In the genomic region with DNA sequence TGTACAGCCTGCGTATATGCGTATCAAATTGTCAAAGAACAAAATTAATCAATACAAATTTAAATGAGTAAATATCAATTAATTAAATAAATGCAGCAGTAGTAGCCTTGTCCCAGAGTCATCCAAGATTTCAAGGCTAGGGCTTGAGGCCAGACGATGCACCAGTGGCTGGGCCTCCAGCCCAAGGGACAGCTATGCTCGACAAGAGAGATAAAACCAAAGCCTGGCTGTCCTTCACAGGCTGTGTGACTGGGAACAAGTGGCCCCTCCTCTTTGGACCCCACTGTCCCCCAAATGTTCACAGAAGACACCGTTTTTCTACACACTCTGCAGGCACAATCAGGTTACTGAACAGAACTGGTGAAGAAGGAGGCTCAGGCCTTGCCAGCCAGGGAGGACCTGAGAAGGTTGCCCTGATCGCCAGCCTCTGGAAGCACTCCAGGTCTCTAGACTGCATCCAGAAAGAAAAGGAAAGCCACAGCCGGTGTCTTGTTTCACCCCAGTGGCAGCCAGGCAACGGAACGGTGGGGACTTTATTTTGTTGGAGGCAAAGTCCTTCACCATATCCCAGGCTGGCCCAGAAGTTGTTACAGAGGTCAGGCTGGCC, we compare ENCODE assay signal across 8 mouse cellular contexts. TPM values are rescaled to one million over a fixed set of nuclear protein-coding genes. Genes with fewer than 3 reads are reported as not detected.
DNase-seq lines count a peak whose midpoint lies in the region; ATAC-seq lines count a peak whose summit lies in the region.

No protein-coding gene starts in this region.

- H3K36me3 ChIP-seq in kidney, embryonic 14.5 days (ENCODE audit: control insufficient read depth, insufficient read depth, low read length) = no peaks in the 10 kb centered on the region
- no peaks in the 10 kb centered on the region for H3K36me3 ChIP-seq in midbrain, embryonic 15.5 days (replicated peaks)

- ATAC-seq in kidney, embryonic 14.5 days (ENCODE audit: low FRiP score, low TSS enrichment) = no peak
- no peak for ATAC-seq in midbrain, embryonic 15.5 days (replicated peaks)
- ATAC-seq in erythroblast, adult 5-6 weeks (replicated peaks; ENCODE audit: low FRiP score, poor library complexity, severe bottlenecking) = no peak

- peak; percentile 88 for DNase-seq in gastrocnemius, adult 18-20 months (ENCODE audit: low spot score)
- no peak for DNase-seq in gastrocnemius, postnatal 10 days
- DNase-seq in adipocyte (ENCODE audit: low spot score) = peak; percentile 65
- DNase-seq in gastrocnemius, adult 8-10 months (ENCODE audit: low spot score in 2 of 2) = peak; percentile 70 to 77
- no peak for DNase-seq in c-Kit-positive CD71-positive TER-119-positive erythroid progenitor cells, embryonic 14.5 days (ENCODE audit: low spot score)

- H3K9ac ChIP-seq in kidney, embryonic 14.5 days (ENCODE audit: low read depth, low read length) = 0 out of 2 replicates have a peak overlapping the region, but pooled peaks have one; percentile 14
- no peak overlapping the region for H3K9ac ChIP-seq in midbrain, embryonic 15.5 days

- H3K9me3 ChIP-seq in kidney, embryonic 14.5 days (ENCODE audit: control insufficient read depth, low read length) = no peaks in the 10 kb centered on the region
- no peaks in the 10 kb centered on the region for H3K9me3 ChIP-seq in midbrain, embryonic 15.5 days

- H3K27ac ChIP-seq in kidney, embryonic 14.5 days (ENCODE audit: low read depth, low read length) = peak overlapping the region; percentile 77; the same call in 1 of the 2 replicates
- peak overlapping the region; percentile 27; the same call in 1 of the 2 replicates for H3K27ac ChIP-seq in midbrain, embryonic 15.5 days

- 32% methylated on average over 9 of the region's 9 CpGs for WGBS in kidney, embryonic 14.5 days
- 46% methylated on average over 9 of the region's 9 CpGs for WGBS in midbrain, embryonic 15.5 days

- peaks cover 87% of the 10 kb centered on the region for H3K4me1 ChIP-seq in kidney, embryonic 14.5 days (ENCODE audit: control insufficient read depth, insufficient read depth, low read length)
- H3K4me1 ChIP-seq in midbrain, embryonic 15.5 days = peaks cover 47% of the 10 kb centered on the region

- no peak overlapping the region for H3K4me3 ChIP-seq in kidney, embryonic 14.5 days (ENCODE audit: low read length)
- no peak overlapping the region for H3K4me3 ChIP-seq in midbrain, embryonic 15.5 days

- H3K27me3 ChIP-seq in kidney, embryonic 14.5 days (ENCODE audit: control insufficient read depth, insufficient read depth, low read length) = no peaks in the 10 kb centered on the region
- no peaks in the 10 kb centered on the region for H3K27me3 ChIP-seq in midbrain, embryonic 15.5 days (replicated peaks)

- no peak overlapping the region for H3K4me2 ChIP-seq in kidney, embryonic 14.5 days (replicated peaks; ENCODE audit: low read depth, low read length)
- no peak overlapping the region for H3K4me2 ChIP-seq in midbrain, embryonic 15.5 days

RNA-seq across cellular contexts. Expression of gene Bahcc1, which starts 12.7 kb away (rescaled TPM):
- 1 to 10 TPM; 3.4 to 4.6 TPM for total RNA-seq in gastrocnemius, adult 18-20 months (2021)
- total RNA-seq in gastrocnemius, postnatal 10 days (2021) = 10 to 100 TPM in 1 of 2 experiments, 1 to 10 TPM in 1; 6.4 to 10.5 TPM
- total RNA-seq in gastrocnemius, adult 8-10 months (2022) = 1 to 10 TPM; 3.6 to 5.8 (median 4.7) TPM
- polyA plus RNA-seq in kidney, embryonic 14.5 days (2014; fragmentation: Nextera tagmentation; extraction: Ambion mirVana) = 20.3 and 27.2 TPM in 2 replicates
- 16.2 and 16.7 TPM in 2 replicates for polyA plus RNA-seq in midbrain, embryonic 15.5 days (2015; fragmentation: Nextera tagmentation; extraction: Ambion mirVana)
- total RNA-seq in erythroblast, adult 5-6 weeks (2015; ENCODE audit: low replicate concordance) = 2.1 and 3.3 TPM in 2 replicates
- 0.84 and 2.0 TPM in 2 replicates for total RNA-seq in erythroblast, adult 5-6 weeks (2017; ENCODE audit: low replicate concordance)

Comparison
In these comparisons a context has a peak if more than half of its experiments do, and no peak if none do; other contexts are left out.
1. DNase-seq: peak in gastrocnemius, adult 18-20 months (single experiment), adipocyte (single experiment) and gastrocnemius, adult 8-10 months (2 of 2); none in gastrocnemius, postnatal 10 days (single experiment) and c-Kit-positive CD71-positive TER-119-positive erythroid progenitor cells, embryonic 14.5 days (single experiment).